Mouse (Mus musculus) 416B (cell line): ENCODE results near the gene 2010111I01Rik.
A peak's percentile ranks its signal among the peaks of the same experiment; 100 is the strongest.

Source experiments
- DNase-seq: peaks from one replicate; pipeline ENCODE4 v3.0.0; 2011; ENCODE audit warnings: low read depth

2010111I01Rik gene

DNA sequence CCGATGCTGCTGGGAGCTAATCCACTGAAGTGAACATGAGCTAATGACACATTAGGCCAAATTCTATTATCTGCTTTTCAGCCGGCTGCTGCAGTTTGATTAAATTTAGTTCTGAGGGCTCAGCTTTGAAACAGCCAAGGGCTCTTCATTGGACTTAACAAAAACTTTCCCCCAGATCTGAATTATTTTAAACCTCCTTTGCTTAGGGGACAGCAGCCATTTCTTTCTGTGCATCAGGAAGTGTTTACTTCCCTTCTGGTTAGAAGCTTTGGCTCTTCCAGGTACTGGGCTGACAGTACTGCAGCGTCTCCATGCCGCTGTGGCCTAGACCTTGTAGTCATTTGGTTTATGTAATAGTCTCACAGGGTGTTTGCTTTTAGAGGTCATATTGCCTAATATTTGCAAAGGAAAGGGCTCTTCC lies 149.2 kb downstream of the 2010111I01Rik start:
- peak; percentile 24 for DNase-seq

GRCm38 (mm10) chr13:63115187-63115784 lies 150.6 kb downstream of the 2010111I01Rik start:
- no peak for DNase-seq

DNA sequence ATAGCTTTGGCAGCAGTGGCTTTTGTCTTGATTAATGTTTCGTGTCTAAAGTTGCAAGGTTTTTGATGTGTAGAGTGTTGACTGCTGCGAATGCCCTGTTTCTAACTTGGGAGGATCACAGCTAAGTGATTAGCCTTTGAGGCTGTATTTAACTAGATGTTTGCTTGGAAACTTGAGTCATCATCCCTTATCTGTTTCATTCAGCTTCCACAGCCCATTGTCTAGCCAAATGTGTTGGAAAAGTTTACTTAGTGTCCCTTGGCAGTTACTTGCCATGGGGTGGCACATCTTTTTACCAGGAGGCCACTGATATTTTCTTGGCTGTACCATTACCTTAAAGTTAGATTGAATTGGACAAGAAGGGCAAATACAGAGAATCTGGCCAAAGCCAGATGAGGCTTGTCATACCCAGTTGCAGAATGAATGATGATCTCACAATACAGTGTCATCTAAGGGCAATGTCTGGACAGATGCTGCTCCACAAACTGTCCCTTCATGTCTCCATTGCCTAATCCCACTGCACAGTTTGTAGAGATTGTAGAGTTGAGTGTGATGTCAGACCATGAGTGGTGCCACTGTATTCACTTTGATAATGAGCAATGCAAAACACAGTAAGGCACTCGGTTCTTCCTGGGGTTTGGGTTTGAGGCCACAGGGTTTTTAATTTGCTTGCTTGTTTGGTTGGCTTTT lies 152.9 kb downstream of the 2010111I01Rik start:
- DNase-seq = peak; percentile 27

DNA sequence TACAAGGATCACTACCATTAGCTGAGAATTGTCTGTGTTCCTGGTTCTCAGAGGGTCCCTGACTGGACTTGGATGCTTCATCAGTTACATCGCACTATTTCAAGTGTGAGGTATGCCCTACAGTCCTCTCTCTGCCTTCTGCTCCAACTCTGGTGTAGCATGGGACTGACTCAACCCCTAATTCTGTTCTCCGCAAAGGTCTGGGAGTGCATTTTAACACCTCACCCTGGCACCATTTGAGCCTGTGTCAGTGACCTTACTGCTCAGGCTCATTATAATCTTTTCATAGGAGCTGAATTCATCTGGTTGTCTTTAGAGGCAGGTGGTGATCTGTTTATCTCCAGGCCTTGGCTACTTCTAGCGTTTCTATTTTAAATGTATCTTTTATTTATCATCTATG lies 154.0 kb downstream of the 2010111I01Rik start:
- no peak for DNase-seq

DNA sequence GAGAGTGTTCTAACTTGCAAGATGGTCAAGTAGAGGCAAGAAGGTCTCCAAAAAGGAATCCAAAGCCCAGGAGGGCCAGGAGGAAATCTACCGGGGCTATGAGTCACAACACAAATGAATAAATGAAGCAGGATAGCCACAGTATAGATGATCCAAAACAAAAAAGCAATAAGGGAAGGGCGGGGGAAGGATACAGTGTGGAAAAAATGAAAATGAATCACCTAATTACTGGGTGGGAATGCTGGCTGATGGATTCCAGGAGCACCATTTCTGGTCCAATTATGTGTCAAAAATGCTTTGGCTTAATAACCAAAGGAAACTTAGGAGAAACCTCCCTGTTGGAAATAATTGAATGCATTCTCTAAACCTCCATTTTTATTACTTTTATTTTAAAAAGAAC lies 155.6 kb downstream of the 2010111I01Rik start:
- no peak for DNase-seq

DNA sequence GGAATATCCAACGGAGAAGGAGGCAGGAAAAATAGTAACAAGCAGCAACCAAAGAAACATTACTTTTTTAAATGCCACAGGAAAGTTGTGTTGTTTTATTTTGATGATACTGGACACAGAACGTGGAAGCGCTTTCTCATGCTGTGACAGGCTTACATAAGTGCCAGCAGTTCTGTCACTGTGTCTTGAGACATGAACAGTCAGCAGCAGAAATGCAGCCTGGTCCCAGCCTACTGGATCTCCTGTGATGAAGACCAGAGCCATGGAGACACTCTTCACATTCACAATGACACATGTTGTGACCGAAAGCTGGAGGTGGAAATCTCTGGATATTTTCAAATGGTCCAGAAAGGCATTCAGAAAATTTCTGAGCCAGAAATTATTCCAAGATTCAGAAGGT lies 157.1 kb downstream of the 2010111I01Rik start:
- DNase-seq = no peak

GRCm38 (mm10) chr13:63126206-63126605 lies 161.5 kb downstream of the 2010111I01Rik start:
- no peak for DNase-seq

DNA sequence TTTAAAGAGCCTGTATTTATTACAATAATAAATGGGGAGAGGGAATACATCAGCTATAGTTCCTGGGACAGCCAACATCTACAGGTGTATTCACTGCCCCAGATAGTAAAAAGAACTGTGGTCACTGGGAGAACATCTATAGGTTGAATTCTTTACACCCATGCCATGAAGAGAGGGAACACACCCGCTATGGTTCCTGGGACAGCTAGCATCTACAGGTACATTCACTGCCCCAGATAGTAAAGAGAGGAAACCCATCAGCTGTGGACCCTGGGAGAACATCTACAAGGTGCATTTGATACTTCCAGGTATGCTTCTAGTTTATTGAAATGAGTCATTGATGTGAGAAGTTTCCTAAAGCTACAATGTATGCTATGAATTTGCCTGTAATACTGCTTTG lies 162.8 kb downstream of the 2010111I01Rik start:
- DNase-seq = no peak

- peak; percentile 83 for DNase-seq
Observed at GRCm38 (mm10) chr13:63134879-63135421, 170.3 kb downstream of the 2010111I01Rik start.

GRCm38 (mm10) chr13:63135994-63136393 lies 171.3 kb downstream of the 2010111I01Rik start:
- DNase-seq = no peak

DNA sequence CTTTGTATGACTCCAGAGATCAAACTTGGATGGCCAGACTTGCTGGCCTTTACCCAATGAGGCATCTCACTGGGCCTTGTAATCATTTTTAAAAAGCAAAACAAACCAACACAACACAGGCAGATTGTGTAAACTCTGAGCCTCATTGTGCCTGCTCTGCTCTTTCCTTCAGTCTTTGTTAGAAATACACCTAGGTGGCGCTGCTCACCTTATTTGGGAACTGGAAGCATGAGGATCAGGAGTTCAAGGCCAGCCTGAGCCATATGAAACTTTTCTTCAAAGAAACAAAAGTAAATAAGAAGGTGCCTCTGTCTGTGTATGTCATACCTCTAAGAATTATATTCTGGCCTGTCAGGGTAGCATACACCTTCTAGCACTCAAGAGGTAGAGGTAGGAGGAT lies 172.1 kb downstream of the 2010111I01Rik start:
- peak; percentile 65 for DNase-seq

GRCm38 (mm10) chr13:63138376-63139048 lies 173.8 kb downstream of the 2010111I01Rik start:
- DNase-seq = no peak

DNA sequence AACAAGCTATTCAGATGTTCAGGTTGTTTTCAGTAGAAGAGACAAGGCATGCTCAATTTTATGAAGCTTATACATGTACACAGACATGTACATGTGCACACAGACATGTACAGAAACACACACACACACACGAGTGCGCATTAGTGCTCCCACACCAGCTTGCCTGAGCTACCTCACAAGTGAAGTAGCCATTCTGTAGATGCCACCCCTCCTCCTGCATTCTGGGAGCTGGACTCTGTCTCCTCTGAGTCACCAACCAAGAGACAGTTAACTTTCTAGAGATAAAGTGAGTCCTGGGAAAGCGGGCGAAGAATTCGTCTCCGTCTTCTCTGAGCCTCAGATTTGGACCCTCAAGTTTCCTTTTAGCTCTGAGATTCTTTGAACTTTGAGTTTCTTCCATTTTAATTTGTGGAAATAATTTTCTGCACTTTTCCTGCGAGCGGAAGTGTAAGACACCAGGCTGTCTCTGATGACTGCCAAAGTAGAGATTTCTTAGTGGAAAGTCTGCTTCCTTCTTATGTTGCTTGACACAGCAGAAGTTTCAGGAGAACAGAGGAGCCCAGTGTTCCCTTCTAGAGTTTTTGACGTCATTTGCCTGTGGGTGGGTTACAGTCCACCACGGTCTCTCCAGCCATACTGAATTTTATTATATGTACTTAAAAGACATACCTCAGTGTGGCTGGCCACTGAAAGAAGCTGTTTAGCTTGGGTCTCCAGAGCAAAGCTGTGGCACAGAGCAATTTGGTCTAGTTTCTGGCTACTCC lies 175.0 kb downstream of the 2010111I01Rik start:
- no peak for DNase-seq

DNA sequence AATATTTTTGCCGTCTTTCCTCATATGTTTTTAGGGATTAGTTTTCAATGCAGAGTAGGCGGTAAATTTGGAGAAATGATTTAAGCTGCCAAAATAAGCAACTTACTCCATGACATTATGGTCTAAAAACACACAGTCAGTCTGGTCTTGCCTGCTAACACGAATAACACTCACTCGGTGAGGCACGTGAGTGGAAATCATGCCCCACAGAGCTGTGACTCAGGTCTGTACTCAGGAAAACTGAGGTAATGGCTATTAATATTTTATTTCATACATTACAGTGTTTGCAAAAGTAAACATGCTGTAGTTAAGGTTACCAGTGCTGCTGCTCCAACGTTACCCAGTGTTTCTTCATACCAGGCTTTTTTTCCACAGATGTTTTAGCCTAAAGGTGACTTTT lies 176.1 kb downstream of the 2010111I01Rik start:
- no peak for DNase-seq

DNA sequence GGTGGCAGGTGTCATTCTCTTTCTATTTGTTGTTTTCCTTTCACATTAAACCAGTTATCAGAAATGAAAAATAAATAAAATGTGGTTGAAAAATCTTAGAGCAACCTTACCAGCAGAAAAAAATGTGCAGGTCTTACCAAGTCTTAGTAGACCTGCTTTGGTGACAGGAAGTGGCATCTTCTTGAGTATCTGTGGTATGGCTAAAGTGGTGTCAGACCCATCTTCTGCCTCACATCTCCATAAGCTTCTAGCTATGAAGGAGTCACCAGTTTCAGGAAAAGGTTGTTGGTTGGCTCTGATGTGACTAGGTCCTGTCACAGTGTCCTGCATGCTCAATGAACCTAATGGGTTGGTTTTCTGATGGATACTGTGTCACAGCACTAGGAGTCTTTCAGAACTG lies 176.6 kb downstream of the 2010111I01Rik start:
- DNase-seq = no peak

GRCm38 (mm10) chr13:63146604-63147188 lies 182.0 kb downstream of the 2010111I01Rik start:
- DNase-seq = no peak

DNA sequence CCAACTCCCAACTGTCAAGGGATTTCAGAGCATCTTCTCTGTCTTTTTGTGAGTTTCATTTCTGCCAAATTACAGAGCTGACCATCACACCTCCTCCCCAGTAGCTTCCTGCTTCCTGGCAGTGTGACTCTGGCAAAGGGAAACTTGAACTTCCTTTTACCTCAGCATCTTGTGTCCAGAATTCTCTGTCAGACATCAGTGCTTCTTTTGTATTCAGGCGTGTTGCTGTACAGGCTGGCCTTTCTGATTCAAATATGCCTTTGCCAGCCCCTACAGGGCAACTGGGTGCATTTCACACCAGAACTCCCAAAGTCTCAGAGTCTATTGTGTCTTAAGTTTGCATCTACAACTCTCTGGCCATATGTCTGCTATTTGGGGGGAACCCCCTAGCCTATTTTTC lies 183.5 kb downstream of the 2010111I01Rik start:
- no peak for DNase-seq

DNA sequence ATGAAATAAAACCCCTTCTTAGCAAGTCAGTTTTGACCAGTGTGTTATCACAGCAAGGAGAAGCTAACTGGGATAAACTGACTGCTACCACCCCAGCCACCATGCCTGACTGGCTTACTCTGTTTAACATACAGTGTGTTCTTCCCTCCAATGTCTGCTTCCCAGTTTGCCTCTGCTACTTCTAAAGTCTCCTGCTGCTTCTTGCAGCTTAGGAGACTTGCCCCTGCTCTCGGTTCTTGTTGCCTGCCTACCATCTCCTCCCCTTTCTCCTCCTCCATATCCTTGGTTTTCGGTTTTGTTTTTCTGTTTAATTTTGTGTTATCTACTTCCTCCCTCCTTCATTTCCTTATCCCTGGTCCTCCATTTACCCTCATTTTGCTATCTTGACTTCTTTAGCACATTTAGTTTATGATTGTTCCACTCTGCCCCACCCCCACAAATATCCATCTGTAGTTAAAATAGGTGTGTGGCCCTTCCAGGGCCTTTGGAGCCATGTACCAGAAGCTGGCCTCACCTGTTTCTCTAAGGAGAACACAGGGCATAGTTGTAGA lies 185.9 kb downstream of the 2010111I01Rik start:
- DNase-seq = no peak

DNA sequence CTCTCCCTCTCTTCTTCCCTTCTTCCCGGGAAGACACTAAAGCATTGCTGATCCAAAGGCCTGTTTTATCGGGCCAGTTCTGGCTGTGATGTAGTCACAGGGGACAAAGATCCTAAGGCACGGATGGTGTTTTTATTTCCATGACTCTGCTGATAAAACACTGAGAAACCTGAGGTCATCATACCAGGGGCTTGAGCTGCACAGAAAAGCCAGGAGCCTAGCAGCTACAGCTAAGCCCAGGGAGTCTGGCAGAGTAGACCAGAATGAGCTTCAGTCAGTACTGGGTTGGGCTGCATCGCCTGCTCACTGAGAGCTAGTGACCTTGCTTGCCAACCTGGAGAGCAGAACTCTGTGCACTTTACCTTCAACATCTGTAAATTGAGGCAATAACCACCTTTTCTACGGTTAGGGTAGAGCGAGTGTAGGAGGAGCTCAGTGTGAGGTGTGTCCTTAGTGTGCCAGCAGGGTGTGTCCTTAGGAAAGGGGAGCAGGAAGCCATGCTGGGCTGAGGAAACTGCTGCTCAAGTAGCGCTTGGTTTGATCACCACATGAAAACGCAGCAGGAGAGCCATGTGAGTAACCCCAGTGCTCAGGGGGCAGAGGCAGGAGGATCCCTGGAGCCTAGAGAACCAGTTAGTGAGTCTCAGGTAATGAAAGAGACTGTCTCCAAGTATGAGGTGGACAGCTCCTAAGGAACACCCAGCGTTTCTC lies 186.5 kb downstream of the 2010111I01Rik start:
- DNase-seq = no peak

DNA sequence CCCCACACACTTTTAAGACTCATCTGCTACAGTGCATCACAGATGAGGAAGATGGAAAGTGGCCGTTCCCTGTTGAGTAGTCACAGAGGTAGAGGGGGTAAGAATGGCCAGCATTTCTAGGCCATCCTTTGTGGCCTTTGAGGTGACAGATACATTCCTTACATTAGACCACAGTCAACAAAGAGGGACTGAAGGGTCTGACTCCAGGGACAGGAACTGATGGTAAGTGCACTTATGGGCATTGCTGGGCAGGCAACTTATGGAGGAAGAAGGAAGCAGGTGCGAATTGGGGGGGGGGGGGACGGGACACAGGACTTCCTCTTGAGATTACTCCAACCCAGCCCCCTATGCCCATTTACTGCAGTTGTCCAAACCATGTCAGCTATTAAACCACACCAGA lies 187.8 kb downstream of the 2010111I01Rik start:
- peak; percentile 57 for DNase-seq

GRCm38 (mm10) chr13:63153397-63153796 lies 188.7 kb downstream of the 2010111I01Rik start:
- DNase-seq = no peak
